Mouse (Mus musculus) ZHBTc4 (cell line): ENCODE data around the gene Epha5.

Source experiments
- DNase-seq: peaks from one replicate; pipeline ENCODE4 v3.0.0-alpha.2; 2011; ENCODE audit warnings: low read depth, low spot score

Gene Epha5

GRCm38 (mm10) chr5:84313619-84314018, 103.6 kb downstream of the Epha5 start:
- no peak for DNase-seq

GRCm38 (mm10) chr5:84298878-84299736, 118.1 kb downstream of the Epha5 start:
- no peak for DNase-seq

- DNase-seq: no peak
Measured at GRCm38 (mm10) chr5:84289429-84289977, 127.7 kb downstream of the Epha5 start.

GRCm38 (mm10) chr5:84281290-84282017, 135.7 kb downstream of the Epha5 start:
- DNase-seq: no peak

- no peak for DNase-seq
Measured at GRCm38 (mm10) chr5:84276996-84277395, 140.2 kb downstream of the Epha5 start.

GRCm38 (mm10) chr5:84265407-84265806, 151.8 kb downstream of the Epha5 start:
- no peak for DNase-seq

- DNase-seq: no peak
Measured at GRCm38 (mm10) chr5:84263999-84264398, 153.2 kb downstream of the Epha5 start.

GRCm38 (mm10) chr5:84229971-84230370, 187.2 kb downstream of the Epha5 start:
- DNase-seq: no peak

- DNase-seq: no peak
Measured at GRCm38 (mm10) chr5:84208609-84209008, 208.6 kb downstream of the Epha5 start.

GRCm38 (mm10) chr5:84193348-84193747, 223.8 kb downstream of the Epha5 start:
- no peak for DNase-seq

GRCm38 (mm10) chr5:84184189-84184588, 233.0 kb downstream of the Epha5 start:
- DNase-seq: no peak

GRCm38 (mm10) chr5:84153095-84153494, 264.1 kb downstream of the Epha5 start:
- DNase-seq: no peak

GRCm38 (mm10) chr5:84142138-84142537, 275.0 kb downstream of the Epha5 start:
- DNase-seq: no peak

- DNase-seq: no peak
Measured at GRCm38 (mm10) chr5:84095947-84096346, 321.2 kb downstream of the Epha5 start.

GRCm38 (mm10) chr5:84081321-84081720, 335.9 kb downstream of the Epha5 start:
- DNase-seq: peak; percentile 1

GRCm38 (mm10) chr5:84070976-84071375, 346.2 kb downstream of the Epha5 start:
- DNase-seq: no peak

GRCm38 (mm10) chr5:84053880-84054279, 363.3 kb downstream of the Epha5 start:
- DNase-seq: no peak

- no peak for DNase-seq
Measured at GRCm38 (mm10) chr5:84037250-84037963, 379.8 kb downstream of the Epha5 start.
